ENCODE assay signal across 9 mouse cellular contexts in the genomic region with DNA sequence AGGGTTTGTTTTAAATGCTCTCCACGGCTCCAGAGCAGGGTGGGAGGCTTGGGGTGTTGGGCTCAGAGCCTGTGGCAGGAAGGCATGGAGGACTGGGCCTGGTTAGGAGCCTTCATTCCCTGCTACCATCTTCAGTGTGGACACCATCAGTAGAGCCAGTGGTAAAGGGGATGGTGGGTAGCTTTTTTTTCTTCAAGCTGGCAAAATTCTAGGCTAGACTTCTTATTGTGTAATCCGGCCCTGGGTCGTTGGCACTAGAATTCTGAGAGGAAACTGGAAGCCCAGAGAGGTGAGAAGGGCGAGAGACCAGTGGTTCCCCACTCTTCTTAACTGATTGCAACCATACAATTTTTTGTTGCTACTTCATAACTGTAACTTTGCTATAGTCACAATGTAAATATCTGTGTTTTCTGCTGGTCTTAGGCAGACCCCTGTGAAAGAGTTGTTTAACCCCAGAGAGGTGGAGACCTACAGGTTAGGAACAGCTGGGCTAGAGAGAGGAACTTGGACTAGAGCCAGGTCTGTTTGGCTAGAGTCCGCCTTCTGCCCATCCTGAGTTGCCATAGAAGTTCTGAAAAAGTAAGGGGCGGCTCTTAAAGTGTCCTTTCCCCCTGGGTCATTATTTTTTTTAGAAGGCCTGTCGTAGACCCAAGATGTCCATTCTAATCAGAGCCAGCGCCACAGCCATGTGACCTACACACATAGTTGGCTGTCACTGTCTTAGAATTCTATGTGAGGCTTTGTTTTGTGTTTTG. TPM values are rescaled to one million over a fixed set of nuclear protein-coding genes. Genes with fewer than 3 reads are reported as not detected.
DNase-seq lines count a peak whose midpoint lies in the region; ATAC-seq lines count a peak whose summit lies in the region.
"Had no signal": no experiment of that assay in that cellular context is flagged by ENCODE, and none has a peak within 500 bp of the region (broad histone marks: within the 10 kb centered on the region; RNA-seq: fewer than 3 reads in every experiment).

No protein-coding gene starts in this region.

- peaks cover 97% of the 10 kb centered on the region for H3K4me1 ChIP-seq in hindbrain, embryonic 12.5 days
- peaks cover 60% of the 10 kb centered on the region for H3K4me1 ChIP-seq in hindbrain, embryonic 14.5 days (replicated peaks; ENCODE audit: control insufficient read depth, insufficient read depth, low read length)
- H3K4me1 ChIP-seq in neural tube, embryonic 13.5 days (replicated peaks) = peaks cover 99% of the 10 kb centered on the region
- peaks cover 82% of the 10 kb centered on the region for H3K4me1 ChIP-seq in stomach, embryonic 16.5 days (ENCODE audit: control insufficient read depth, insufficient read depth, low read length)

- WGBS in hindbrain, embryonic 12.5 days = 71% methylated on average over 8 of the region's 8 CpGs
- WGBS in hindbrain, embryonic 14.5 days = 64% methylated on average over 8 of the region's 8 CpGs
- WGBS in neural tube, embryonic 13.5 days = 64% methylated on average over 8 of the region's 8 CpGs
- WGBS in stomach, embryonic 16.5 days = 64% methylated on average over 8 of the region's 8 CpGs

- H3K9me3 ChIP-seq in hindbrain, embryonic 12.5 days (replicated peaks) = no peaks in the 10 kb centered on the region
- H3K9me3 ChIP-seq in hindbrain, embryonic 14.5 days (ENCODE audit: control insufficient read depth, low read length) = no peaks in the 10 kb centered on the region
- no peaks in the 10 kb centered on the region for H3K9me3 ChIP-seq in neural tube, embryonic 13.5 days
- H3K9me3 ChIP-seq in stomach, embryonic 16.5 days (replicated peaks; ENCODE audit: control insufficient read depth, low read length) = no peaks in the 10 kb centered on the region

- no peak overlapping the region for H3K4me2 ChIP-seq in hindbrain, embryonic 12.5 days (replicated peaks)
- H3K4me2 ChIP-seq in hindbrain, embryonic 14.5 days (replicated peaks) = no peak overlapping the region
- no peak overlapping the region for H3K4me2 ChIP-seq in neural tube, embryonic 13.5 days
- H3K4me2 ChIP-seq in stomach, embryonic 16.5 days (ENCODE audit: low read depth, low read length) = no peak overlapping the region

- peak; percentile 68 for DNase-seq in cerebellum, adult 9-11 months
- DNase-seq in cerebellum, postnatal 4 days (ENCODE audit: low spot score in 2 of 2) = no peak
- no peak for DNase-seq in hindbrain, embryonic 14.5 days (ENCODE audit: low spot score)
- DNase-seq in neural tube, embryonic 10.5 days (ENCODE audit: extremely low spot score, low spot score) = no peak
- no peak for DNase-seq in thymus, adult 18-20 months
- DNase-seq: thymus, postnatal 14 days had no signal

- no peaks in the 10 kb centered on the region for H3K36me3 ChIP-seq in hindbrain, embryonic 12.5 days
- no peaks in the 10 kb centered on the region for H3K36me3 ChIP-seq in hindbrain, embryonic 14.5 days (replicated peaks; ENCODE audit: control insufficient read depth, insufficient read depth)
- no peaks in the 10 kb centered on the region for H3K36me3 ChIP-seq in neural tube, embryonic 13.5 days
- H3K36me3 ChIP-seq in stomach, embryonic 16.5 days (ENCODE audit: control insufficient read depth, insufficient read depth, low read length) = no peaks in the 10 kb centered on the region

- no peak for ATAC-seq in hindbrain, embryonic 12.5 days (ENCODE audit: low FRiP score)
- ATAC-seq in hindbrain, embryonic 14.5 days (ENCODE audit: low FRiP score) = no peak
- ATAC-seq in neural tube, embryonic 13.5 days (ENCODE audit: low read depth) = no peak
- ATAC-seq in stomach, embryonic 16.5 days (ENCODE audit: insufficient read depth, low FRiP score) = no peak

- no peak overlapping the region for H3K4me3 ChIP-seq in hindbrain, embryonic 12.5 days
- no peak overlapping the region for H3K4me3 ChIP-seq in hindbrain, embryonic 14.5 days (replicated peaks; ENCODE audit: low read length)
- no peak overlapping the region for H3K4me3 ChIP-seq in neural tube, embryonic 13.5 days
- no peak overlapping the region for H3K4me3 ChIP-seq in stomach, embryonic 16.5 days (replicated peaks; ENCODE audit: low read length)

- H3K27ac ChIP-seq in hindbrain, embryonic 12.5 days = peak overlapping the region; percentile 5; the same call in 1 of the 2 replicates
- no peak overlapping the region for H3K27ac ChIP-seq in hindbrain, embryonic 14.5 days
- peak overlapping the region; percentile 38; the same call in 1 of the 2 replicates for H3K27ac ChIP-seq in neural tube, embryonic 13.5 days (replicated peaks)
- no peak overlapping the region for H3K27ac ChIP-seq in stomach, embryonic 16.5 days (ENCODE audit: low read length)

- no peaks in the 10 kb centered on the region for H3K27me3 ChIP-seq in hindbrain, embryonic 12.5 days
- no peaks in the 10 kb centered on the region for H3K27me3 ChIP-seq in hindbrain, embryonic 14.5 days (ENCODE audit: control insufficient read depth, insufficient read depth, low read length)
- no peaks in the 10 kb centered on the region for H3K27me3 ChIP-seq in neural tube, embryonic 13.5 days
- H3K27me3 ChIP-seq in stomach, embryonic 16.5 days (ENCODE audit: control insufficient read depth, insufficient read depth, low read length) = no peaks in the 10 kb centered on the region

- H3K9ac ChIP-seq in hindbrain, embryonic 12.5 days = no peak overlapping the region
- H3K9ac ChIP-seq in hindbrain, embryonic 14.5 days = no peak overlapping the region
- no peak overlapping the region for H3K9ac ChIP-seq in neural tube, embryonic 13.5 days
- H3K9ac ChIP-seq in stomach, embryonic 16.5 days (ENCODE audit: low read length) = 0 out of 2 replicates have a peak overlapping the region, but pooled peaks have one; percentile 14

RNA-seq across cellular contexts. Expression of gene Anp32a, which starts 24.4 kb away (rescaled TPM):
- polyA plus RNA-seq in hindbrain, embryonic 12.5 days (2016; fragmentation: Nextera tagmentation; extraction: Ambion mirVana) = 166 and 171 TPM in 2 replicates
- 73.0 and 85.4 TPM in 2 replicates for polyA plus RNA-seq in hindbrain, embryonic 14.5 days (2014; fragmentation: Nextera tagmentation; extraction: Ambion mirVana)
- 128 and 130 TPM in 2 replicates for polyA plus RNA-seq in neural tube, embryonic 13.5 days (2015; fragmentation: Nextera tagmentation; extraction: Ambion mirVana)
- polyA plus RNA-seq in stomach, embryonic 16.5 days (2015; fragmentation: Nextera tagmentation; extraction: Ambion mirVana) = 117 and 125 TPM in 2 replicates

Comparison
In these comparisons a context has a peak if more than half of its experiments do, and no peak if none do; other contexts are left out.
1. H3K27ac ChIP-seq: peak in hindbrain, embryonic 12.5 days (single experiment) and neural tube, embryonic 13.5 days (single experiment); none in hindbrain, embryonic 14.5 days (single experiment) and stomach, embryonic 16.5 days (single experiment).